ENCODE assay signal across 1 mouse cellular context in genomic region chr9:107646975-107647374, GRCm38 (mm10).
TF ChIP-seq lines count a peak whose summit lies in the region.

No protein-coding gene starts in this region.

TF ChIP-seq in MEL, 35 proteins besides CTCF, POLR2A, EP300 and RAD21:
- peak; percentile 88 for TF ChIP-seq ZNF384 (IDR thresholded peaks at IDR 0.05; ENCODE audit: low read depth, low read length)
- TF ChIP-seq GATA1 (IDR thresholded peaks at IDR 0.05; ENCODE audit: low read depth, low read length): no peak
- TF ChIP-seq HCFC1 (IDR thresholded peaks at IDR 0.05; ENCODE audit: low read depth, low read length): no peak
TF ChIP-seq in MEL: peak in this region for 1.
